Mouse (Mus musculus) embryo, embryonic 10 days (tissue): ENCODE results near the gene Sugt1.

Source experiments
- DNase-seq: peaks from one replicate; pipeline ENCODE4 v3.0.0-alpha.2; 2015; ENCODE audit warnings: low spot score

Gene Sugt1

GRCm38 (mm10) chr14:79587139-79587851, at the start of gene Sugt1:
Gene Sugt1 (plus strand): TSS chr14:79587691.
- DNase-seq = peak; percentile 97

- no peak for DNase-seq
Measured at GRCm38 (mm10) chr14:79537921-79538320, 49.6 kb upstream of the Sugt1 start.

GRCm38 (mm10) chr14:79541606-79542005, 45.9 kb upstream of the Sugt1 start:
- DNase-seq = no peak

- DNase-seq = no peak
Measured at GRCm38 (mm10) chr14:79549343-79549742, 38.1 kb upstream of the Sugt1 start.

GRCm38 (mm10) chr14:79551929-79552328, 35.6 kb upstream of the Sugt1 start:
- DNase-seq = no peak

- DNase-seq = no peak
Measured at GRCm38 (mm10) chr14:79552854-79553253, 34.6 kb upstream of the Sugt1 start.

- no peak for DNase-seq
Measured at GRCm38 (mm10) chr14:79557796-79558195, 29.7 kb upstream of the Sugt1 start.

- peak; percentile 75 for DNase-seq
Measured at GRCm38 (mm10) chr14:79562745-79563144, 24.7 kb upstream of the Sugt1 start.

- DNase-seq = peak; percentile 20
Measured at GRCm38 (mm10) chr14:79564784-79565183, 22.7 kb upstream of the Sugt1 start.

- DNase-seq = no peak
Measured at GRCm38 (mm10) chr14:79573482-79574191, 13.9 kb upstream of the Sugt1 start.

GRCm38 (mm10) chr14:79574361-79574760, 13.1 kb upstream of the Sugt1 start:
- no peak for DNase-seq

- DNase-seq = no peak
Measured at GRCm38 (mm10) chr14:79583526-79584245, 3.8 kb upstream of the Sugt1 start.

GRCm38 (mm10) chr14:79586499-79587138, 872 bp upstream of the Sugt1 start:
- no peak for DNase-seq

- DNase-seq = no peak
Measured at GRCm38 (mm10) chr14:79587852-79588229, 350 bp downstream of the Sugt1 start.

- no peak for DNase-seq
Measured at GRCm38 (mm10) chr14:79588534-79588951, 1.1 kb downstream of the Sugt1 start.

GRCm38 (mm10) chr14:79589401-79589800, 1.9 kb downstream of the Sugt1 start:
- DNase-seq = no peak

GRCm38 (mm10) chr14:79590916-79591315, 3.4 kb downstream of the Sugt1 start:
- DNase-seq = no peak

GRCm38 (mm10) chr14:79591611-79592010, 4.1 kb downstream of the Sugt1 start:
- no peak for DNase-seq

- no peak for DNase-seq
Measured at GRCm38 (mm10) chr14:79594069-79594468, 6.6 kb downstream of the Sugt1 start.

GRCm38 (mm10) chr14:79596602-79597001, 9.1 kb downstream of the Sugt1 start:
- no peak for DNase-seq

GRCm38 (mm10) chr14:79605881-79606280, 18.4 kb downstream of the Sugt1 start:
- DNase-seq = no peak

- DNase-seq = no peak
Measured at GRCm38 (mm10) chr14:79606392-79606791, 18.9 kb downstream of the Sugt1 start.
